Mouse (Mus musculus) lung, embryonic 15.5 days (tissue): ENCODE data around the gene Zfp341. TPM values are rescaled to one million over a fixed set of nuclear protein-coding genes. Genes with fewer than 3 reads are reported as not detected.

ENCODE experiments used
- ATAC-seq: fragments of 200-750 bp; cut with Nextera tagmentation; 2 replicates; pipeline ENCODE4 v1.8.0; 2017; ENCODE audit warnings: moderate number of reproducible peaks, borderline replicate concordance; ENCODE audit not compliant: low FRiP score, low TSS enrichment; ENCODE audit errors: extremely low read depth
- H3K27ac ChIP-seq: fragments of 300-500 bp; sonication (generic); 2 replicates; pipeline ENCODE4 v1.5.1; 2015; ENCODE audit warnings: moderate library complexity, mild to moderate bottlenecking, inconsistent platforms
- H3K27me3 ChIP-seq: fragments of 300-500 bp; sonication (generic); 2 replicates; pipeline ENCODE4 v1.6.1; 2015; ENCODE audit warnings: inconsistent platforms
- H3K36me3 ChIP-seq: fragments of 300-500 bp; sonication (generic); 2 replicates; pipeline ENCODE4 v1.6.1; 2015; ENCODE audit warnings: inconsistent platforms
- H3K4me1 ChIP-seq: fragments of 300-500 bp; sonication (generic); 2 replicates; pipeline ENCODE4 v1.6.1; 2015; ENCODE audit warnings: inconsistent platforms
- H3K4me2 ChIP-seq: fragments of 300-500 bp; sonication (generic); 2 replicates; pipeline ENCODE4 v1.6.1; 2015; ENCODE audit warnings: inconsistent platforms, mild to moderate bottlenecking, moderate library complexity
- H3K4me3 ChIP-seq: fragments of 300-500 bp; sonication (generic); 2 replicates; pipeline ENCODE4 v1.5.1; 2015; ENCODE audit warnings: mild to moderate bottlenecking, inconsistent platforms
- H3K9ac ChIP-seq: fragments of 300-500 bp; sonication (generic); 2 replicates; pipeline ENCODE4 v1.6.1; 2015; ENCODE audit warnings: inconsistent platforms
- H3K9me3 ChIP-seq: fragments of 300-500 bp; sonication (generic); 2 replicates; pipeline ENCODE4 v1.6.1; 2016; ENCODE audit warnings: inconsistent platforms
- WGBS: fragments of 180-500 bp; shearing (Covaris S2); methylation state at CpG from one replicate; pipeline ENCODE4 v1.1.7; 2015; 5-methylcytosine and 5-hydroxymethylcytosine counted together
- polyA plus RNA-seq: library from polyadenylated mRNA; unstranded; fragments of >200 nt; fragmentation: Nextera tagmentation; extraction: Ambion mirVana; gene quantifications from 2 replicates; pipeline ENCODE4 v1.2.1, GENCODE M21; 2015

Zfp341 gene
- polyA plus RNA-seq, 1 experiment from 2014 or later, result 1.0 TPM

GRCm38 (mm10) chr2:154680941-154681340 lies 67.8 kb downstream of the Zfp341 start:
- H3K27ac ChIP-seq, result no peak overlapping the region
- H3K9me3 ChIP-seq, result no peaks in the 10 kb centered on the region
- H3K27me3 ChIP-seq, result no peaks in the 10 kb centered on the region
- WGBS, result 84% methylated on average over 6 of the region's 6 CpGs
- H3K36me3 ChIP-seq, result no peaks in the 10 kb centered on the region; the same call in 1 of the 2 replicates
- H3K4me3 ChIP-seq, result no peak overlapping the region
- no peak for ATAC-seq
- H3K9ac ChIP-seq, result no peak overlapping the region
- H3K4me2 ChIP-seq, result no peak overlapping the region
- H3K4me1 ChIP-seq, result peaks cover 27% of the 10 kb centered on the region

GRCm38 (mm10) chr2:154682712-154683111 lies 69.6 kb downstream of the Zfp341 start:
- Histone ChIP-seq H3K9me3 (no peaks in the 10 kb centered on the region), H3K36me3 (no peaks in the 10 kb centered on the region; the same call in 1 of the 2 replicates), H3K4me2 (no peak overlapping the region), H3K9ac (no peak overlapping the region), H3K4me1 (peaks cover 12% of the 10 kb centered on the region), H3K27ac (no peak overlapping the region), H3K27me3 (no peaks in the 10 kb centered on the region), H3K4me3 (no peak overlapping the region)
- 60% methylated on average over 1 of the region's 1 CpGs for WGBS
- ATAC-seq, result no peak

- Histone ChIP-seq H3K4me3 (no peak overlapping the region), H3K27me3 (no peaks in the 10 kb centered on the region), H3K9ac (no peak overlapping the region), H3K4me1 (no peaks in the 10 kb centered on the region), H3K9me3 (no peaks in the 10 kb centered on the region), H3K36me3 (peaks cover 4% of the 10 kb centered on the region; the same call in 1 of the 2 replicates), H3K27ac (no peak overlapping the region), H3K4me2 (no peak overlapping the region)
- no peak for ATAC-seq
- 96% methylated on average over 7 of the region's 7 CpGs for WGBS
Measured at GRCm38 (mm10) chr2:154684901-154685470, 71.9 kb downstream of the Zfp341 start.

DNA sequence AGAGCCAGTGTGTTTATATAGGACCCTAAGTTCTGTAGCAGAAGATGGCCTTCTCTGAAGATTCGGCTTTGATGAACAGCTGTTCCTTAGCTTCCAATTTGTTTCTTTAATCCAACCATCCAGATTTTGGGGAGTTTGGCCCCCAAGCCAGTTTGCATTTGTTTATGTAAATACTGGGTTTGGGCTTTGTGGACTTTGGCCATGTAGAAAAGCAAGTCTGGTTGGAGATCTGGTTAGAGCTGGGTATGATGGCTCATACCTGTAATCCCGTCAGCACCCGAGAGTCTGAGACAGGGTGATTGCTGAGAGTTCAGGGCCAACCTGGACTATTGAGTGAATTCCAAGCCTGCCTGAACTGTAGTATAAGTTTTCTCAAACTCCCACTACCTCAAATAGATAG lies 72.7 kb downstream of the Zfp341 start:
- Histone ChIP-seq H3K27me3 (no peaks in the 10 kb centered on the region), H3K9me3 (no peaks in the 10 kb centered on the region), H3K4me2 (no peak overlapping the region), H3K4me3 (no peak overlapping the region), H3K4me1 (no peaks in the 10 kb centered on the region), H3K36me3 (peaks cover 12% of the 10 kb centered on the region), H3K9ac (no peak overlapping the region), H3K27ac (no peak overlapping the region)
- WGBS, result 81% methylated on average over 3 of the region's 3 CpGs
- ATAC-seq, result no peak

- WGBS, result 79% methylated on average over 3 of the region's 3 CpGs
- Histone ChIP-seq H3K36me3 (peaks cover 20% of the 10 kb centered on the region), H3K27me3 (no peaks in the 10 kb centered on the region), H3K4me1 (no peaks in the 10 kb centered on the region), H3K9ac (no peak overlapping the region), H3K27ac (no peak overlapping the region), H3K9me3 (no peaks in the 10 kb centered on the region), H3K4me3 (no peak overlapping the region), H3K4me2 (no peak overlapping the region)
- no peak for ATAC-seq
Measured at GRCm38 (mm10) chr2:154686819-154687218, 73.7 kb downstream of the Zfp341 start.

GRCm38 (mm10) chr2:154689391-154689790 lies 76.3 kb downstream of the Zfp341 start:
- Histone ChIP-seq H3K9ac (no peak overlapping the region), H3K9me3 (no peaks in the 10 kb centered on the region), H3K4me3 (no peak overlapping the region), H3K4me2 (no peak overlapping the region), H3K4me1 (no peaks in the 10 kb centered on the region), H3K27ac (no peak overlapping the region), H3K27me3 (no peaks in the 10 kb centered on the region), H3K36me3 (peaks cover 28% of the 10 kb centered on the region)
- ATAC-seq, result no peak
- WGBS, result 69% methylated on average over 14 of the region's 14 CpGs

- no peak overlapping the region for H3K9ac ChIP-seq
- H3K4me1 ChIP-seq, result no peaks in the 10 kb centered on the region
- H3K36me3 ChIP-seq, result peaks cover 38% of the 10 kb centered on the region
- no peak overlapping the region for H3K4me3 ChIP-seq
- H3K27me3 ChIP-seq, result no peaks in the 10 kb centered on the region
- WGBS, result 95% methylated on average over 5 of the region's 5 CpGs
- H3K27ac ChIP-seq, result no peak overlapping the region
- no peak overlapping the region for H3K4me2 ChIP-seq
- ATAC-seq, result no peak
- H3K9me3 ChIP-seq, result no peaks in the 10 kb centered on the region
Measured at GRCm38 (mm10) chr2:154690959-154691358, 77.9 kb downstream of the Zfp341 start.

- 66% methylated on average over 11 of the region's 11 CpGs for WGBS
- no peaks in the 10 kb centered on the region for H3K27me3 ChIP-seq
- peak; percentile 51; the same call in 1 of the 2 replicates for ATAC-seq
- H3K36me3 ChIP-seq, result peaks cover 38% of the 10 kb centered on the region
- no peaks in the 10 kb centered on the region for H3K4me1 ChIP-seq
- no peak overlapping the region for H3K4me3 ChIP-seq
- no peaks in the 10 kb centered on the region for H3K9me3 ChIP-seq
- peak overlapping the region; percentile 77 for H3K27ac ChIP-seq
- H3K9ac ChIP-seq, result no peak overlapping the region
- no peak overlapping the region for H3K4me2 ChIP-seq
Measured at GRCm38 (mm10) chr2:154693186-154693940, 80.3 kb downstream of the Zfp341 start.

- no peaks in the 10 kb centered on the region for H3K9me3 ChIP-seq
- H3K4me3 ChIP-seq, result no peak overlapping the region
- no peaks in the 10 kb centered on the region for H3K4me1 ChIP-seq
- ATAC-seq, result peak; percentile 76; the same call in 1 of the 2 replicates
- H3K9ac ChIP-seq, result no peak overlapping the region
- H3K27me3 ChIP-seq, result no peaks in the 10 kb centered on the region
- 73% methylated on average over 12 of the region's 12 CpGs for WGBS
- peak overlapping the region; percentile 77 for H3K27ac ChIP-seq
- no peak overlapping the region for H3K4me2 ChIP-seq
- H3K36me3 ChIP-seq, result peaks cover 38% of the 10 kb centered on the region
Measured at GRCm38 (mm10) chr2:154693941-154694256, 80.8 kb downstream of the Zfp341 start.

GRCm38 (mm10) chr2:154695690-154696089 lies 82.6 kb downstream of the Zfp341 start:
- no peak overlapping the region for H3K27ac ChIP-seq
- no peaks in the 10 kb centered on the region for H3K9me3 ChIP-seq
- no peak overlapping the region for H3K4me3 ChIP-seq
- H3K36me3 ChIP-seq, result peaks cover 27% of the 10 kb centered on the region
- no peak overlapping the region for H3K4me2 ChIP-seq
- H3K4me1 ChIP-seq, result no peaks in the 10 kb centered on the region
- H3K9ac ChIP-seq, result no peak overlapping the region
- WGBS, result 63% methylated on average over 8 of the region's 8 CpGs
- H3K27me3 ChIP-seq, result no peaks in the 10 kb centered on the region
- ATAC-seq, result no peak
